21 mouse cellular contexts compared by ENCODE assay signal in genomic region chr4:13593146-13593849, GRCm38 (mm10).
DNase-seq lines count a peak whose midpoint lies in the region; ATAC-seq and TF ChIP-seq lines count a peak whose summit lies in the region.
"Had no signal": no experiment of that assay in that cellular context is flagged by ENCODE, and none has a peak within 500 bp of the region (broad histone marks: within the 10 kb centered on the region; RNA-seq: fewer than 3 reads in every experiment).

No protein-coding gene starts in this region.

- no peak for TF ChIP-seq POLR2A in brain, embryonic 14.5 days (IDR thresholded peaks at IDR 0.05; ENCODE audit: borderline replicate concordance, extremely low read depth, insufficient read depth, insufficient read length, poor library complexity, severe bottlenecking)

- H3K9ac ChIP-seq in hindbrain, embryonic 11.5 days (ENCODE audit: low read depth, low read length) = no peak overlapping the region
- H3K9ac ChIP-seq in hindbrain, embryonic 14.5 days = no peak overlapping the region
- no peak overlapping the region for H3K9ac ChIP-seq in midbrain, embryonic 15.5 days
- H3K9ac ChIP-seq: midbrain, embryonic 12.5 days; neural tube, embryonic 12.5 days had no signal

- no peak overlapping the region for H3K4me3 ChIP-seq in hindbrain, embryonic 11.5 days (ENCODE audit: low read depth, low read length)
- H3K4me3 ChIP-seq in hindbrain, embryonic 10.5 days = no peak overlapping the region
- H3K4me3 ChIP-seq in hindbrain, embryonic 14.5 days (replicated peaks; ENCODE audit: low read length) = no peak overlapping the region
- no peak overlapping the region for H3K4me3 ChIP-seq in midbrain, embryonic 15.5 days
- no peak overlapping the region for H3K4me3 ChIP-seq in embryonic facial prominence, embryonic 10.5 days
- H3K4me3 ChIP-seq: heart, embryonic 10.5 days; left cerebral cortex, adult 2 months; limb, embryonic 10.5 days; midbrain, embryonic 12.5 days; neural tube, embryonic 12.5 days had no signal

- DNase-seq in hindbrain, embryonic 11.5 days (ENCODE audit: low spot score) = no peak
- DNase-seq in hindbrain, embryonic 10.5 days (ENCODE audit: low spot score) = no peak
- DNase-seq in brain, embryonic 14.5 days (ENCODE audit: low read depth) = peak; percentile 42
- peak; percentile 39 for DNase-seq in hindbrain, embryonic 14.5 days (ENCODE audit: low spot score)
- no peak for DNase-seq in embryonic facial prominence, embryonic 10.5 days (ENCODE audit: low spot score)
- DNase-seq in heart, adult 9 months (ENCODE audit: low spot score in 2 of 2) = no peak
- DNase-seq: adrenal gland, adult 8-10 months; B cell, adult 2 months; cerebellum, adult 11-12 months; cerebellum, postnatal 36 days; gastrocnemius, postnatal 25 days; heart, postnatal 14 days; lung, postnatal 10 days; thymus, postnatal 4 days had no signal

- ATAC-seq in hindbrain, embryonic 11.5 days (ENCODE audit: low FRiP score) = 0 out of 2 replicates have a peak, but pooled peaks have one; percentile 30
- peak; percentile 59; the same call in 1 of the 2 replicates for ATAC-seq in hindbrain, embryonic 14.5 days (ENCODE audit: low FRiP score)
- peak; percentile 72 for ATAC-seq in midbrain, embryonic 15.5 days (replicated peaks)

- no peaks in the 10 kb centered on the region for H3K27me3 ChIP-seq in hindbrain, embryonic 11.5 days (ENCODE audit: control insufficient read depth, insufficient read depth, low read length)
- no peaks in the 10 kb centered on the region for H3K27me3 ChIP-seq in hindbrain, embryonic 10.5 days (ENCODE audit: insufficient read depth, poor library complexity, severe bottlenecking)
- H3K27me3 ChIP-seq in hindbrain, embryonic 14.5 days (ENCODE audit: control insufficient read depth, insufficient read depth, low read length) = no peaks in the 10 kb centered on the region
- H3K27me3 ChIP-seq in midbrain, embryonic 15.5 days (replicated peaks) = no peaks in the 10 kb centered on the region
- no peaks in the 10 kb centered on the region for H3K27me3 ChIP-seq in embryonic facial prominence, embryonic 10.5 days (replicated peaks; ENCODE audit: low read depth, poor library complexity, severe bottlenecking)
- H3K27me3 ChIP-seq: midbrain, embryonic 12.5 days; neural tube, embryonic 12.5 days had no signal

- H3K36me3 ChIP-seq in hindbrain, embryonic 11.5 days (ENCODE audit: control insufficient read depth, insufficient read depth, low read length) = no peaks in the 10 kb centered on the region
- no peaks in the 10 kb centered on the region for H3K36me3 ChIP-seq in hindbrain, embryonic 10.5 days
- no peaks in the 10 kb centered on the region for H3K36me3 ChIP-seq in hindbrain, embryonic 14.5 days (replicated peaks; ENCODE audit: control insufficient read depth, insufficient read depth)
- H3K36me3 ChIP-seq in midbrain, embryonic 15.5 days (replicated peaks) = no peaks in the 10 kb centered on the region
- no peaks in the 10 kb centered on the region for H3K36me3 ChIP-seq in embryonic facial prominence, embryonic 10.5 days (replicated peaks)
- H3K36me3 ChIP-seq: heart, embryonic 10.5 days; limb, embryonic 10.5 days; midbrain, embryonic 12.5 days; neural tube, embryonic 12.5 days had no signal

- H3K4me2 ChIP-seq in hindbrain, embryonic 11.5 days (replicated peaks; ENCODE audit: low read depth, low read length) = no peak overlapping the region
- H3K4me2 ChIP-seq in hindbrain, embryonic 14.5 days (replicated peaks) = 0 out of 2 replicates have a peak overlapping the region, but pooled peaks have one; percentile 22
- H3K4me2 ChIP-seq in midbrain, embryonic 15.5 days = no peak overlapping the region
- H3K4me2 ChIP-seq: liver, embryonic 11.5 days; midbrain, embryonic 12.5 days; neural tube, embryonic 12.5 days had no signal

- TF ChIP-seq CTCF in brain, embryonic 14.5 days (IDR thresholded peaks at IDR 0.05; ENCODE audit: borderline replicate concordance, extremely low read depth, insufficient read depth, insufficient read length) = no peak

- H3K27ac ChIP-seq in hindbrain, embryonic 11.5 days (ENCODE audit: low read depth, low read length) = no peak overlapping the region
- no peak overlapping the region for H3K27ac ChIP-seq in hindbrain, embryonic 10.5 days
- peak overlapping the region; percentile 26 for H3K27ac ChIP-seq in hindbrain, embryonic 14.5 days
- no peak overlapping the region for H3K27ac ChIP-seq in midbrain, embryonic 15.5 days
- no peak overlapping the region for H3K27ac ChIP-seq in embryonic facial prominence, embryonic 10.5 days (replicated peaks)
- H3K27ac ChIP-seq: heart, embryonic 10.5 days; left cerebral cortex, adult 2 months; limb, embryonic 10.5 days; midbrain, embryonic 12.5 days; neural tube, embryonic 12.5 days had no signal

- H3K4me1 ChIP-seq in hindbrain, embryonic 11.5 days (replicated peaks; ENCODE audit: control insufficient read depth, insufficient read depth, low read length) = no peaks in the 10 kb centered on the region
- no peaks in the 10 kb centered on the region for H3K4me1 ChIP-seq in hindbrain, embryonic 10.5 days (replicated peaks)
- H3K4me1 ChIP-seq in hindbrain, embryonic 14.5 days (replicated peaks; ENCODE audit: control insufficient read depth, insufficient read depth, low read length) = peaks cover 8% of the 10 kb centered on the region; the same call in 1 of the 2 replicates
- H3K4me1 ChIP-seq in midbrain, embryonic 15.5 days = no peaks in the 10 kb centered on the region; the same call in 1 of the 2 replicates
- H3K4me1 ChIP-seq in embryonic facial prominence, embryonic 10.5 days = no peaks in the 10 kb centered on the region
- H3K4me1 ChIP-seq: limb, embryonic 10.5 days; midbrain, embryonic 12.5 days had no signal

- WGBS in hindbrain, embryonic 11.5 days = 77% methylated on average over 11 of the region's 11 CpGs
- 85% methylated on average over 11 of the region's 11 CpGs for WGBS in hindbrain, embryonic 10.5 days
- 52% methylated on average over 11 of the region's 11 CpGs for WGBS in hindbrain, embryonic 14.5 days
- WGBS in midbrain, embryonic 15.5 days = 66% methylated on average over 11 of the region's 11 CpGs
- WGBS in embryonic facial prominence, embryonic 10.5 days = 85% methylated on average over 11 of the region's 11 CpGs

- H3K9me3 ChIP-seq in hindbrain, embryonic 11.5 days (ENCODE audit: control insufficient read depth, low read length) = no peaks in the 10 kb centered on the region
- H3K9me3 ChIP-seq in hindbrain, embryonic 10.5 days = no peaks in the 10 kb centered on the region
- H3K9me3 ChIP-seq in hindbrain, embryonic 14.5 days (ENCODE audit: control insufficient read depth, low read length) = no peaks in the 10 kb centered on the region
- H3K9me3 ChIP-seq in midbrain, embryonic 15.5 days = no peaks in the 10 kb centered on the region
- H3K9me3 ChIP-seq in embryonic facial prominence, embryonic 10.5 days = no peaks in the 10 kb centered on the region
- H3K9me3 ChIP-seq: heart, embryonic 10.5 days; limb, embryonic 10.5 days; midbrain, embryonic 12.5 days; neural tube, embryonic 12.5 days had no signal

Comparison
In these comparisons a context has a peak if more than half of its experiments do, and no peak if none do; other contexts are left out.
1. DNase-seq: peak in brain, embryonic 14.5 days (single experiment) and hindbrain, embryonic 14.5 days (single experiment); none in hindbrain, embryonic 11.5 days (single experiment), hindbrain, embryonic 10.5 days (single experiment), embryonic facial prominence, embryonic 10.5 days (single experiment) and heart, adult 9 months (0 of 2).
2. Peak in every context shown above with its lines, with median percentiles within 50 percentile points of each other: ATAC-seq.